Mouse (Mus musculus) lung, adult 2 months (tissue): ENCODE data around the gene Myo1b.

Experiments used
- CTCF ChIP-seq: fragments of 200-500 bp; IDR thresholded peaks from 2 replicates; pipeline ENCODE4 v1.5.1; 2011; ENCODE audit warnings: mild to moderate bottlenecking, low read length, control low read depth; ENCODE audit not compliant: insufficient read depth
- POLR2A ChIP-seq: fragments of 200-500 bp; IDR thresholded peaks from 2 replicates; pipeline ENCODE4 v1.6.1; 2011; ENCODE audit warnings: low read depth, mild to moderate bottlenecking, control low read depth, low read length, borderline replicate concordance; ENCODE audit errors: extremely low read depth

DNA sequence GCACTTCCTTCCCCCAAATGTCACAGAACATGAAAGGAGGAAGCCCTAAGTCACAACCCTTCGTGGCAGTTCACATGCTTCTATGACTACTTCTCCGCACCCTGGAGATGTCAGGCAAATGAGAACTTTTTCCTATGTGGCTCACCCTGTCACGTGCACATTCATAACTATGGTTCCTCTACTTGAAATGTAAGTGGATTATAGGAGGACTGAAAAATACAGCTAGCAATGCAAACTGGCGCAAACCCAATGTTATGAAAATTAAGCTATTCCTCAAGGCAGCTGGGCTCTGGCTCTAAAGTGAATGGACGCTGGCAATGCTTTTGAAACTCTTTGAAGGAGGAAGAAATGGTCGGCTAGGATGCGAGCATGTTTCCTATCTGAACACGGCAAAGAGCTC lies 8.1 kb downstream of the Myo1b start:
- TF ChIP-seq CTCF (no peak), POLR2A (no peak)
